Comparison of ENCODE assay signal across 9 mouse cellular contexts in genomic region chr14:120476186-120476697, GRCm38 (mm10). TPM values are rescaled to one million over a fixed set of nuclear protein-coding genes. Genes with fewer than 3 reads are reported as not detected.
DNase-seq lines count a peak whose midpoint lies in the region; ATAC-seq lines count a peak whose summit lies in the region.
"Had no signal": no experiment of that assay in that cellular context is flagged by ENCODE, and none has a peak within 500 bp of the region (broad histone marks: within the 10 kb centered on the region; RNA-seq: fewer than 3 reads in every experiment).

No protein-coding gene starts in this region.

- peak overlapping the region; percentile 88 for H3K4me3 ChIP-seq in kidney, embryonic 15.5 days (replicated peaks)
- H3K4me3 ChIP-seq in embryonic facial prominence, embryonic 10.5 days, result peak overlapping the region; percentile 82
- peak overlapping the region; percentile 59 for H3K4me3 ChIP-seq in hindbrain, embryonic 14.5 days (replicated peaks; ENCODE audit: low read length)
- H3K4me3 ChIP-seq in midbrain, embryonic 15.5 days, result peak overlapping the region; percentile 65

- H3K4me2 ChIP-seq in kidney, embryonic 15.5 days, result peak overlapping the region; percentile 86
- peak overlapping the region; percentile 73 for H3K4me2 ChIP-seq in hindbrain, embryonic 14.5 days (replicated peaks)
- peak overlapping the region; percentile 68 for H3K4me2 ChIP-seq in midbrain, embryonic 15.5 days

- H3K27ac ChIP-seq in kidney, embryonic 15.5 days, result no peak overlapping the region
- no peak overlapping the region for H3K27ac ChIP-seq in embryonic facial prominence, embryonic 10.5 days (replicated peaks)
- no peak overlapping the region for H3K27ac ChIP-seq in hindbrain, embryonic 14.5 days
- peak overlapping the region; percentile 99 for H3K27ac ChIP-seq in midbrain, embryonic 15.5 days

- DNase-seq in kidney, postnatal 14 days, result no peak
- no peak for DNase-seq in embryonic facial prominence, embryonic 10.5 days (ENCODE audit: low spot score)
- no peak for DNase-seq in hindbrain, embryonic 14.5 days (ENCODE audit: low spot score)
- no peak for DNase-seq in layer of hippocampus, postnatal 36 days
- DNase-seq in gastrocnemius, postnatal 36 days, result no peak
- no peak for DNase-seq in urinary bladder, postnatal 25 days (ENCODE audit: low spot score)

- H3K27me3 ChIP-seq in kidney, embryonic 15.5 days, result no peaks in the 10 kb centered on the region
- H3K27me3 ChIP-seq in embryonic facial prominence, embryonic 10.5 days (replicated peaks; ENCODE audit: low read depth, poor library complexity, severe bottlenecking), result no peaks in the 10 kb centered on the region
- no peaks in the 10 kb centered on the region for H3K27me3 ChIP-seq in hindbrain, embryonic 14.5 days (ENCODE audit: control insufficient read depth, insufficient read depth, low read length)
- no peaks in the 10 kb centered on the region for H3K27me3 ChIP-seq in midbrain, embryonic 15.5 days (replicated peaks)

- no peaks in the 10 kb centered on the region for H3K9me3 ChIP-seq in kidney, embryonic 15.5 days (replicated peaks)
- no peaks in the 10 kb centered on the region for H3K9me3 ChIP-seq in embryonic facial prominence, embryonic 10.5 days
- no peaks in the 10 kb centered on the region for H3K9me3 ChIP-seq in hindbrain, embryonic 14.5 days (ENCODE audit: control insufficient read depth, low read length)
- H3K9me3 ChIP-seq in midbrain, embryonic 15.5 days, result no peaks in the 10 kb centered on the region
- H3K9me3 ChIP-seq: G1E had no signal

- H3K36me3 ChIP-seq in kidney, embryonic 15.5 days, result no peaks in the 10 kb centered on the region
- H3K36me3 ChIP-seq in embryonic facial prominence, embryonic 10.5 days (replicated peaks), result 0 out of 2 replicates have a peak, but pooled peaks cover 4% of the 10 kb centered on the region
- H3K36me3 ChIP-seq in hindbrain, embryonic 14.5 days (replicated peaks; ENCODE audit: control insufficient read depth, insufficient read depth), result no peaks in the 10 kb centered on the region
- no peaks in the 10 kb centered on the region for H3K36me3 ChIP-seq in midbrain, embryonic 15.5 days (replicated peaks)

- 68% methylated on average over 7 of the region's 7 CpGs for WGBS in kidney, embryonic 15.5 days
- 75% methylated on average over 7 of the region's 7 CpGs for WGBS in embryonic facial prominence, embryonic 10.5 days
- 72% methylated on average over 7 of the region's 7 CpGs for WGBS in hindbrain, embryonic 14.5 days
- 73% methylated on average over 7 of the region's 7 CpGs for WGBS in midbrain, embryonic 15.5 days

- peaks cover 24% of the 10 kb centered on the region for H3K4me1 ChIP-seq in kidney, embryonic 15.5 days
- H3K4me1 ChIP-seq in embryonic facial prominence, embryonic 10.5 days, result peaks cover 12% of the 10 kb centered on the region
- peaks cover 24% of the 10 kb centered on the region for H3K4me1 ChIP-seq in hindbrain, embryonic 14.5 days (replicated peaks; ENCODE audit: control insufficient read depth, insufficient read depth, low read length)
- peaks cover 36% of the 10 kb centered on the region for H3K4me1 ChIP-seq in midbrain, embryonic 15.5 days

- intact Hi-C loops in gastrocnemius, postnatal 36 days (cut with DNase I), result loop anchor here (2.0 to 5.0 kb wide), 2 partner anchors 209 to 337 kb away; no protein-coding TSS in a partner anchor

- no peak overlapping the region for H3K9ac ChIP-seq in kidney, embryonic 15.5 days
- H3K9ac ChIP-seq in hindbrain, embryonic 14.5 days, result peak overlapping the region; percentile 84
- H3K9ac ChIP-seq in midbrain, embryonic 15.5 days, result no peak overlapping the region

- ATAC-seq in kidney, embryonic 15.5 days (replicated peaks; ENCODE audit: low FRiP score), result no peak
- no peak for ATAC-seq in hindbrain, embryonic 14.5 days (ENCODE audit: low FRiP score)
- no peak for ATAC-seq in midbrain, embryonic 15.5 days (replicated peaks)

RNA-seq across cellular contexts. Expression of gene Rap2a, which starts 2.0 kb away (rescaled TPM):
- polyA plus RNA-seq in kidney, embryonic 15.5 days (2015; fragmentation: Nextera tagmentation; extraction: Ambion mirVana), result 14.6 and 16.2 TPM in 2 replicates
- 11.0 TPM in 2 replicates for polyA plus RNA-seq in embryonic facial prominence, embryonic 10.5 days (2016; fragmentation: Nextera tagmentation; extraction: Ambion mirVana)
- 25.8 and 29.0 TPM in 2 replicates for polyA plus RNA-seq in hindbrain, embryonic 14.5 days (2014; fragmentation: Nextera tagmentation; extraction: Ambion mirVana)
- 24.1 and 26.7 TPM in 2 replicates for polyA plus RNA-seq in midbrain, embryonic 15.5 days (2015; fragmentation: Nextera tagmentation; extraction: Ambion mirVana)
- 10 to 100 TPM; 85.6 to 89.7 TPM for total RNA-seq in layer of hippocampus, postnatal 36 days (2021)
- total RNA-seq in gastrocnemius, postnatal 36 days (2021), result 1 to 10 TPM; 3.5 to 3.7 TPM
